Mouse (Mus musculus) right cerebral cortex, postnatal 36 days (tissue): Measurements from ENCODE around the gene Ccdc121.
"Not testable (repeated sequence)": the region's sequence is repeated elsewhere in the genome, so short reads cannot be mapped to it uniquely, and the experiment has no call there.

Experiments used
- DNase-seq, 2 experiments: peaks; one replicate each; pipeline ENCODE4 v3.0.0; 2022; ENCODE audit warnings: low spot score in 2 of 2, mixed read lengths in 1 of 2

Gene Ccdc121

GRCm38 (mm10) chr1:181512430-181513129 is 1.3 kb upstream of the Ccdc121 start:
- no peak for DNase-seq

DNA sequence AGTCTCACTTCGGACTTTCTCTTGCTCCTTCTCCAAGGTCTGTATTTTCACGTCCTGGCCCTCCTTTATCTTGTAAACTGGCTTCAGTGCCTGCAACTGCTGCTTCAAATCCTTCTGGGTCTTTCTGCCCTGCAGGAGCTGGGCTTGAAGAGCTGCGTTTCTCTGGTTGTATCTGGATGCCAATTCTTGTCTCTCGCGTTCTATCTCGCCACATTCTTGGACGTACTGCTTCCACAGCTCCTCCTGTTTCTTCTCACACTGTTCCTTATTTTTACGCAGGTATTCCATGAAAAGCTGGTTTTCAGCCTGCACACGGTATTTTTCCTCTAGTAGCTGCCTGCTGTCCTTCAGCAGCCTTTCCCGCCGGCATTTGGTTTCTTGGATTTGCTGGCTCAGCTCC is 396 bp downstream of the Ccdc121 start:
- DNase-seq = not testable (repeated sequence)

DNA sequence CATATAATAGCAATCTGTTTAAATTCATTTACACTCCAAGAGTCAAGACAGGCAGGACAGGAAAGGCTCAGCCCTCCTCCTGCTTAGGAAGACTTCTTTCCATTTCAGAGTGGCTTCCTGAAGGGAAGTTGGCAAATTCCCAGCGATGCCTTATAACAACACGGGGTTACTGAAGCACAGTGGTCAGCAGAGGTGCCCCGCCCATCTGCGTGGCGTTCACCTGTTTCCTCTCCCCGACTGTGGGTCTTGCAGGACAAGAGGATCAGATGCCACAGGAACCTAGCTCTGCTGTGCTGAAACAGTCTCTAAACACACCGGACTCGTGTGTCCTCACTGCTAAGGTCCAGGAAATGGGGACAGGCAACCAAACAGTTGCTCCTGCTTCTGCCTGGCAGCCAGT is 5.9 kb downstream of the Ccdc121 start:
- DNase-seq = no peak

DNA sequence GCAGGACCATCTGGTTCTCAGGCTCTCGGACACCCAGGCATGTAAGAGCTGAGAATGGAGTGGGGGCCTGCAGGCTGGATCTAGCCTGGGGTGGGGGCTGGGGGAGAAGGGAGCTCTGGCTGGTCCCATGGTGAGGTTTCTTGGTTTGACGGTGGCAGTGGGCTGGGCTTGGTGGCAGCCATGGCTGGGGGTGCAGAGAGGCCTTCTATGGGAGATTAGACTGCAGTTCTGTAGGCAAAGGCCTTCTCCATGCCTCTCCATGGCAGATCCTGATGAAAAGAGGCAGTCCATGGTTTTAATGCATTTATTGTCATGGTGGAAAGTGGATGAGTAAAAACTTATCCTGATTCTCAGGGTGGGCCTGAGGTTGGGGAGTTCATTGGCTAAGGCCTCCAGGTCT is 7.8 kb downstream of the Ccdc121 start:
- DNase-seq = no peak

DNA sequence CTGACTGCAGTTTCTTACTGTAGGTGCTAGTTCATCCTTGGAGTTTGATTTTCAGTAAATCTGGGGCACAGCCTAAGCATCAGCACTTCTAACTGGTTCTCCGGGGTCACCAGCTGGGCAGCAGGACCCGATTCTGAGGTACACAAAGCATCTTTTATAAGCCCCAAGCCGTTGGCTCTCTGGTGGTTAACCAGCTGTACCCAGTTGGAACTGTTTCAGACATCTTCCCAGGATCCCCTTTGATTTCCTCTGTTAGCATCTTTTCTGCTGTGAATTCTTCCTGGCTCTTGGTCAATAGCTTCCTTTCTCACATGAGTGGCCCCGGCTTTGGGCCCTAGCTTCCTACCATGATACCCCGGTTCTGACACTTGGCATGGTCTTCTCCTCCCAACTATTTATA is 26.6 kb downstream of the Ccdc121 start:
- no peak for DNase-seq

GRCm38 (mm10) chr1:181476557-181476956 is 34.7 kb downstream of the Ccdc121 start:
- DNase-seq = no peak

DNA sequence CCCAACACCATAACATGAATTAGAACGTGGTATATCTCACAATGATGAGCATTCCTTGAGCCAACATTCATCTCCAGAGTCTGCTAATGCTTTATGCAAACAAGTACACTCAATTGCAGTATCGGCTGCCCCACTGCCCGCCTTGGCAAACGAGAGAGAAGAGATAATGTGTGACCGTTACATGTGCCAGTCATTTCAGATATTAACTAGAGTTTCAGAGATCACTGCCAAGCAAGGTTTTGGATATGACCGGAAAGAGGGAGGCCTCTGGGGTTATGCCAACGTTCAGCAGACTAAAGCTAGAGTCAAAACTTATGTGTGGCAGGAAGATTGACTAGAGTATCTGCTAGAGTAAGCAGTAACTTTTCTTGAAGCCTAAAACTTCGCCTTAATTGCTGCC is 35.1 kb downstream of the Ccdc121 start:
- DNase-seq = no peak

DNA sequence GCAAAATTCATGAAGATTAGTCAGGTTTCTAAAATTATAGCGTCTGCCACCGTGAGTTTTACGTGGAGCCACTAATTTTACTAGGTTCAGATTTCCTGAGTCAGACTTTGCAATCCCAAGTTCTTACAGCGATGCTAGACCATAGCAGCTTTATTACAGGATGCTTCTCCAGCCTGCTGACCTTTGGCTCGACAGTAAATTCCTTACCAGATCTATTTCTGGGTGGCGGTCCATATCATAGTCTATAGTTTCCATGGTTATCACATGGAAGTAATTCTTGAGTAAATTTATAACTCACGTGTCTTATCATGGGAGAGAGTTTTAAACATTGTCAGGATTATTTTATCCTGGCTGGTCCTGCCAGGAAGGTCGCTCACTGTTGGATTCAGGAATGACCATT is 41.8 kb downstream of the Ccdc121 start:
- no peak for DNase-seq

GRCm38 (mm10) chr1:181467321-181467670 is 44.0 kb downstream of the Ccdc121 start:
- DNase-seq = no peak

- peak; percentile 56 to 64 for DNase-seq
Observed at GRCm38 (mm10) chr1:181466601-181467320, 44.5 kb downstream of the Ccdc121 start.

GRCm38 (mm10) chr1:181466040-181466439 is 45.2 kb downstream of the Ccdc121 start:
- no peak for DNase-seq

- no peak for DNase-seq
Observed at GRCm38 (mm10) chr1:181465027-181465426, 46.2 kb downstream of the Ccdc121 start.

GRCm38 (mm10) chr1:181462906-181463179 is 48.4 kb downstream of the Ccdc121 start:
- no peak for DNase-seq

DNA sequence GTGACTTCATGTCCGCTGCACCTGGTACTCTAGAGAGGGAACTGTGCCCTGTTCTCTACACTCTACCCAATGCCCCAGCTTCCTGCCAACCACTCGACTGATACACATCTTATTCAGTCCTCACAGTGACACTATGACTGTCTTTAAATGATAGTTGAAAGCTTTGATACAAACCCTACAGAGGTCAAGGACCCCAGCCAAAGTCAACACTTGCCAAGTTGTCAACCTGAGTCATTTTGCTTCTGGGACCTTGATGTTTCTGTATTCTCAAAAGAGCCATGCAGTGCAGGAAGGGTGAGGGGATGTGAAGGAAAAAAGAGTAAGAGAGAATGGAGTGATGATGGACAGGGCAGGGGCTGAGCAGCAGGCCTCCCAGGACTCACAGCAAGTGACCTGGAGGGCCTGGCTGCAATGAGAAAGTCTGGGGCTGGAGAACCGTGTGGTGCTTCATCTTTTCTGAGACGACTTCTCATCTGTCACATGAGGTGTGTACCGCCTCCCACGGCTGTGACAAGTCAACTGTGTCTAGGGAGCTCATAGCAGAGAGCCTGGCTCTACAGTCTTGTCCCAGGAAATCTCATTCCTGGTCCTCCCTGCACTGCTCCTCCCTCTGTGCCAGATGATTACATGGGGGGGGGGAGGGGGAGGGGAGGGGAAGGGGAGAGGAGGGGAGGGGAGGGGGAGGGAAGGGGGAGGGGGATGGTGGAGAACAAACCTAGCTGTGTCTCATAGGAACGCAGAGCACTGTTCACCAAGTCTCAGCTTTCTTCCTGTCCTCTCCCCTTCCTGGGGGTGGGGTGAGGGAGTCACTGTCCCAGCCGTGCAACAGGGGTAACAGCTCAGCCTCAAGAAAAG is 49.0 kb downstream of the Ccdc121 start:
- DNase-seq = no peak

DNA sequence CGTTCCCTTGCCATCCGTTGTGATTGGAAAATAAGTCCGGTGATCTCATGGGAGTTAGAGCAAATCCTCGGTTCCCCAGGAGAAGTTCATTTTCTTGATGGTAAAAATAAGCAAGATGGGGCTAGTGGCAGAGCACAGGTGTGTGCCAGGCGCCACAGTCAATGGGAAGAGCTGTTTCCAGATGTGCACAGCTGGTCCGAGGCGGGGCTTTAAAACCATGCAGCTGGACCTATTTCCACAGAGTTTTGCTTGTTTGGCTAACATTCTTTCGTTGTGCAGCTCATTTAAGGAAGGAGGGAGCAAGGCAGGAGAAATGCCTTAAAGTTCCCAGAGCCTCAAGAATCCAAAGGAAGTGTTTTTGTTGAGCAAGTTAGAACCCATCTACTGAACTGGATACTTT is 49.8 kb downstream of the Ccdc121 start:
- no peak for DNase-seq

DNA sequence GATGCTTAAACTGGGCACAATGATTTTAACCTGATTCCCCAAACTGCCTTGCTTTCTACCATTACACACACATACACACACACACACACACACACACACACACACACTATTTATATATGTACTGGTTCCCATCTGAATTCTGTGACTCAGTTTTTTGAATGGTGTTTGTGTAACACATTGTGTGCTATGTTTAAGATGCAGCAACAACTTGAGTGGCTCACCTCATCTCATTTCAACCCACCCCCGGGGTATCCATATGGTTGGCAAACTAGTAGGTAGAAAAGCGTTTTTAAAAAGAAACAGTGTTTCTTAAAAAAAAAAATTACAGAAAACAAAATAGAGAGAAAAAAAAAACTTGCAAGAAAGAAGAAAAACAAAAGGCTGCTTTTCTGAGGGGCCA is 51.0 kb downstream of the Ccdc121 start:
- DNase-seq = no peak
